Mouse (Mus musculus) cerebellum, adult 2 months (tissue): ENCODE data around the gene P2ry6.

Source experiments
- CTCF ChIP-seq: fragments of 200-500 bp; IDR thresholded peaks from 2 replicates; pipeline ENCODE4 v1.5.1; 2011; ENCODE audit warnings: low read depth, mild to moderate bottlenecking, control low read depth, low read length, moderate library complexity, borderline replicate concordance; ENCODE audit not compliant: insufficient read depth
- POLR2A ChIP-seq: fragments of 200-500 bp; IDR thresholded peaks from 2 replicates; pipeline ENCODE4 v1.6.1; 2011; ENCODE audit warnings: low read length, control low read depth, borderline replicate concordance; ENCODE audit not compliant: insufficient read depth

GRCm38 (mm10) chr7:100984452-100985395, 10.3 kb upstream of the P2ry6 start:
- TF ChIP-seq CTCF (no peak), POLR2A (no peak)
